Mouse (Mus musculus) hindbrain, embryonic 14.5 days (tissue): ENCODE measurements around the gene Fam98b. TPM values are rescaled to one million over a fixed set of nuclear protein-coding genes. Genes with fewer than 3 reads are reported as not detected.

Experiments
- ATAC-seq: fragments of 200-750 bp; cut with Nextera tagmentation; 2 replicates; pipeline ENCODE4 v1.8.0; 2017; ENCODE audit warnings: moderate number of reproducible peaks, mild to moderate bottlenecking, moderate TSS enrichment, moderate library complexity; ENCODE audit not compliant: low FRiP score
- DNase-seq: peaks from one replicate; pipeline ENCODE4 v3.0.0-alpha.2; 2015; ENCODE audit warnings: low spot score
- H3K27ac ChIP-seq: fragments of 300-500 bp; sonication (generic); 2 replicates; pipeline ENCODE4 v1.5.1; 2014; ENCODE audit warnings: mild to moderate bottlenecking, moderate library complexity
- H3K27me3 ChIP-seq: fragments of 300-500 bp; sonication (generic); 2 replicates; pipeline ENCODE4 v1.6.1; 2014; ENCODE audit warnings: mild to moderate bottlenecking, low read length, mixed read lengths; ENCODE audit not compliant: control insufficient read depth, insufficient read depth
- H3K36me3 ChIP-seq: fragments of 300-500 bp; sonication (generic); replicated peaks from 2 replicates; pipeline ENCODE4 v1.6.1; 2014; ENCODE audit not compliant: control insufficient read depth, insufficient read depth
- H3K4me1 ChIP-seq: fragments of 300-500 bp; sonication (generic); replicated peaks from 2 replicates; pipeline ENCODE4 v1.6.1; 2014; ENCODE audit warnings: antibody characterized with exemption, low read length, mixed read lengths; ENCODE audit not compliant: control insufficient read depth, insufficient read depth
- H3K4me2 ChIP-seq: fragments of 300-500 bp; sonication (generic); replicated peaks from 2 replicates; pipeline ENCODE4 v1.6.1; 2014; ENCODE audit warnings: mild to moderate bottlenecking, moderate library complexity
- H3K4me3 ChIP-seq: fragments of 300-500 bp; sonication (generic); replicated peaks from 2 replicates; pipeline ENCODE4 v1.5.1; 2014; ENCODE audit warnings: mild to moderate bottlenecking, low read length
- H3K9ac ChIP-seq: fragments of 300-500 bp; sonication (generic); 2 replicates; pipeline ENCODE4 v1.6.1; 2014
- H3K9me3 ChIP-seq: fragments of 300-500 bp; sonication (generic); 2 replicates; pipeline ENCODE4 v1.6.1; 2016; ENCODE audit warnings: low read length; ENCODE audit not compliant: control insufficient read depth
- WGBS: fragments of 180-500 bp; shearing (Covaris S2); extraction: QIAGEN DNeasy Blood & Tissue Kit; methylation state at CpG from one replicate; pipeline ENCODE4 v1.1.7; 2014; 5-methylcytosine and 5-hydroxymethylcytosine counted together
- polyA plus RNA-seq: library from polyadenylated mRNA; unstranded; fragments of >200 nt; fragmentation: Nextera tagmentation; extraction: Ambion mirVana; gene quantifications from 2 replicates; pipeline ENCODE4 v1.2.1, GENCODE M21; 2014

Fam98b gene
- polyA plus RNA-seq, 1 experiment from 2014 or later: 8.8 TPM

- H3K36me3 ChIP-seq: peaks cover 65% of the 10 kb centered on the region
- no peak overlapping the region for H3K4me3 ChIP-seq
- H3K4me1 ChIP-seq: no peaks in the 10 kb centered on the region
- 74% methylated on average over 11 of the region's 11 CpGs for WGBS
- no peak overlapping the region for H3K4me2 ChIP-seq
- no peaks in the 10 kb centered on the region for H3K9me3 ChIP-seq
- no peaks in the 10 kb centered on the region for H3K27me3 ChIP-seq
- ATAC-seq (peak; percentile 57; the same call in 1 of the 2 replicates), DNase-seq (peak; percentile 73)
- no peak overlapping the region for H3K9ac ChIP-seq
- H3K27ac ChIP-seq: no peak overlapping the region
These were observed 14.4 kb downstream of the Fam98b start for GRCm38 (mm10) chr2:117263786-117264408.

- H3K27me3 ChIP-seq: no peaks in the 10 kb centered on the region
- 83% methylated on average over 7 of the region's 7 CpGs for WGBS
- ATAC-seq (no peak), DNase-seq (no peak)
- H3K27ac ChIP-seq: no peak overlapping the region
- no peaks in the 10 kb centered on the region for H3K36me3 ChIP-seq
- no peak overlapping the region for H3K4me3 ChIP-seq
- H3K4me1 ChIP-seq: no peaks in the 10 kb centered on the region
- H3K9ac ChIP-seq: no peak overlapping the region
- H3K9me3 ChIP-seq: no peaks in the 10 kb centered on the region
- H3K4me2 ChIP-seq: no peak overlapping the region
These were observed 38.8 kb downstream of the Fam98b start for GRCm38 (mm10) chr2:117288291-117288690.

- no peak for ATAC-seq
- Histone ChIP-seq H3K9me3 (no peaks in the 10 kb centered on the region), H3K4me3 (no peak overlapping the region), H3K4me2 (no peak overlapping the region), H3K9ac (no peak overlapping the region), H3K27ac (no peak overlapping the region), H3K27me3 (no peaks in the 10 kb centered on the region), H3K36me3 (no peaks in the 10 kb centered on the region), H3K4me1 (no peaks in the 10 kb centered on the region)
- 87% methylated on average over 16 of the region's 16 CpGs for WGBS
- no peak for DNase-seq
These were observed 50.3 kb downstream of the Fam98b start for GRCm38 (mm10) chr2:117299596-117300448.

GRCm38 (mm10) chr2:117303391-117304350 is 54.1 kb downstream of the Fam98b start:
- Histone ChIP-seq H3K4me2 (no peak overlapping the region), H3K9ac (no peak overlapping the region), H3K9me3 (no peaks in the 10 kb centered on the region), H3K36me3 (no peaks in the 10 kb centered on the region), H3K27me3 (no peaks in the 10 kb centered on the region), H3K4me3 (no peak overlapping the region), H3K27ac (no peak overlapping the region), H3K4me1 (no peaks in the 10 kb centered on the region)
- ATAC-seq (no peak), DNase-seq (no peak)
- WGBS: 93% methylated on average over 12 of the region's 12 CpGs

GRCm38 (mm10) chr2:117304941-117305340 is 55.4 kb downstream of the Fam98b start:
- no peak overlapping the region for H3K27ac ChIP-seq
- no peaks in the 10 kb centered on the region for H3K36me3 ChIP-seq
- WGBS: 91% methylated on average over 5 of the region's 5 CpGs
- no peak overlapping the region for H3K4me3 ChIP-seq
- H3K9me3 ChIP-seq: no peaks in the 10 kb centered on the region
- no peak overlapping the region for H3K4me2 ChIP-seq
- no peaks in the 10 kb centered on the region for H3K27me3 ChIP-seq
- no peak for DNase-seq
- no peak for ATAC-seq
- H3K4me1 ChIP-seq: no peaks in the 10 kb centered on the region
- H3K9ac ChIP-seq: no peak overlapping the region

GRCm38 (mm10) chr2:117307959-117308358 is 58.4 kb downstream of the Fam98b start:
- H3K4me1 ChIP-seq: peaks cover 2% of the 10 kb centered on the region
- no peak for DNase-seq
- no peak overlapping the region for H3K4me2 ChIP-seq
- no peak for ATAC-seq
- H3K36me3 ChIP-seq: no peaks in the 10 kb centered on the region
- no peak overlapping the region for H3K27ac ChIP-seq
- H3K9ac ChIP-seq: no peak overlapping the region
- H3K9me3 ChIP-seq: no peaks in the 10 kb centered on the region
- H3K4me3 ChIP-seq: no peak overlapping the region
- 96% methylated on average over 3 of the region's 3 CpGs for WGBS
- no peaks in the 10 kb centered on the region for H3K27me3 ChIP-seq

- DNase-seq (no peak), ATAC-seq (no peak)
- Histone ChIP-seq H3K4me1 (peaks cover 2% of the 10 kb centered on the region), H3K27ac (no peak overlapping the region), H3K9me3 (no peaks in the 10 kb centered on the region), H3K4me2 (no peak overlapping the region), H3K27me3 (no peaks in the 10 kb centered on the region), H3K4me3 (no peak overlapping the region), H3K36me3 (no peaks in the 10 kb centered on the region), H3K9ac (no peak overlapping the region)
- WGBS: 90% methylated on average over 2 of the region's 2 CpGs
These were observed 59.5 kb downstream of the Fam98b start for GRCm38 (mm10) chr2:117309046-117309445.

- peaks cover 2% of the 10 kb centered on the region for H3K4me1 ChIP-seq
- no peaks in the 10 kb centered on the region for H3K27me3 ChIP-seq
- no peak overlapping the region for H3K4me3 ChIP-seq
- no peaks in the 10 kb centered on the region for H3K36me3 ChIP-seq
- H3K9me3 ChIP-seq: peaks cover 4% of the 10 kb centered on the region; the same call in 1 of the 2 replicates
- no peak overlapping the region for H3K27ac ChIP-seq
- no peak overlapping the region for H3K4me2 ChIP-seq
- DNase-seq (no peak), ATAC-seq (no peak)
- H3K9ac ChIP-seq: no peak overlapping the region
- WGBS: 78% methylated on average over 1 of the region's 1 CpGs
These were observed 61.8 kb downstream of the Fam98b start for GRCm38 (mm10) chr2:117311349-117311748.

- no peaks in the 10 kb centered on the region for H3K27me3 ChIP-seq
- ATAC-seq (no peak), DNase-seq (no peak)
- peak overlapping the region; percentile 36 for H3K4me2 ChIP-seq
- peak overlapping the region; percentile 48; the same call in 1 of the 2 replicates for H3K27ac ChIP-seq
- peak overlapping the region; percentile 35; the same call in 1 of the 2 replicates for H3K9ac ChIP-seq
- H3K4me3 ChIP-seq: no peak overlapping the region
- no peaks in the 10 kb centered on the region for H3K36me3 ChIP-seq
- peaks cover 2% of the 10 kb centered on the region for H3K4me1 ChIP-seq
- peaks cover 4% of the 10 kb centered on the region; the same call in 1 of the 2 replicates for H3K9me3 ChIP-seq
- WGBS: 46% methylated on average over 2 of the region's 2 CpGs
These were observed 62.5 kb downstream of the Fam98b start for GRCm38 (mm10) chr2:117312030-117312429.
